Mouse (Mus musculus) neural tube, embryonic 11.5 days (tissue): Measurements from ENCODE around the gene Sema3a. TPM values are rescaled to one million over a fixed set of nuclear protein-coding genes. Genes with fewer than 3 reads are reported as not detected.

Experiments used
- ATAC-seq: fragments of 200-750 bp; cut with Nextera tagmentation; 2 replicates; pipeline ENCODE4 v1.8.0; 2017; ENCODE audit warnings: moderate number of reproducible peaks, mild to moderate bottlenecking, moderate TSS enrichment, moderate library complexity; ENCODE audit not compliant: insufficient read depth, low FRiP score, low TSS enrichment
- DNase-seq: peaks from one replicate; pipeline ENCODE4 v3.0.0-alpha.2; 2015; ENCODE audit warnings: low spot score
- H3K27ac ChIP-seq: fragments of 300-500 bp; sonication (generic); 2 replicates; pipeline ENCODE4 v1.5.1; 2014; ENCODE audit warnings: low read depth, mild to moderate bottlenecking, low read length
- H3K27me3 ChIP-seq: fragments of 300-500 bp; sonication (generic); 2 replicates; pipeline ENCODE4 v1.6.1; 2014; ENCODE audit warnings: mild to moderate bottlenecking, low read length, mixed read lengths; ENCODE audit not compliant: control insufficient read depth, insufficient read depth
- H3K36me3 ChIP-seq: fragments of 300-500 bp; sonication (generic); 2 replicates; pipeline ENCODE4 v1.6.1; 2014; ENCODE audit warnings: mild to moderate bottlenecking, low read length, moderate library complexity, mixed read lengths; ENCODE audit not compliant: control insufficient read depth, insufficient read depth
- H3K4me1 ChIP-seq: fragments of 300-500 bp; sonication (generic); 2 replicates; pipeline ENCODE4 v1.6.1; 2014; ENCODE audit warnings: low read length, mixed read lengths; ENCODE audit not compliant: control insufficient read depth, insufficient read depth
- H3K4me2 ChIP-seq: fragments of 300-500 bp; sonication (generic); 2 replicates; pipeline ENCODE4 v1.6.1; 2014; ENCODE audit warnings: low read depth, mild to moderate bottlenecking, moderate library complexity
- H3K4me3 ChIP-seq: fragments of 300-500 bp; sonication (generic); 2 replicates; pipeline ENCODE4 v1.5.1; 2014; ENCODE audit warnings: low read depth, low read length
- H3K9ac ChIP-seq: fragments of 300-500 bp; sonication (generic); 2 replicates; pipeline ENCODE4 v1.6.1; 2014; ENCODE audit warnings: mild to moderate bottlenecking, low read length
- H3K9me3 ChIP-seq: fragments of 300-500 bp; sonication (generic); 2 replicates; pipeline ENCODE4 v1.6.1; 2016; ENCODE audit warnings: low read length; ENCODE audit not compliant: control insufficient read depth
- WGBS: fragments of 180-500 bp; shearing (Covaris S2); extraction: QIAGEN DNeasy Blood & Tissue Kit; methylation state at CpG from one replicate; pipeline ENCODE4 v1.1.7; 2014; 5-methylcytosine and 5-hydroxymethylcytosine counted together
- polyA plus RNA-seq: library from polyadenylated mRNA; unstranded; fragments of >200 nt; fragmentation: Nextera tagmentation; extraction: Ambion mirVana; gene quantifications from 2 replicates; pipeline ENCODE4 v1.2.1, GENCODE M21; 2014

Gene Sema3a
- 32.2 and 38.5 TPM in 2 replicates for polyA plus RNA-seq

DNA sequence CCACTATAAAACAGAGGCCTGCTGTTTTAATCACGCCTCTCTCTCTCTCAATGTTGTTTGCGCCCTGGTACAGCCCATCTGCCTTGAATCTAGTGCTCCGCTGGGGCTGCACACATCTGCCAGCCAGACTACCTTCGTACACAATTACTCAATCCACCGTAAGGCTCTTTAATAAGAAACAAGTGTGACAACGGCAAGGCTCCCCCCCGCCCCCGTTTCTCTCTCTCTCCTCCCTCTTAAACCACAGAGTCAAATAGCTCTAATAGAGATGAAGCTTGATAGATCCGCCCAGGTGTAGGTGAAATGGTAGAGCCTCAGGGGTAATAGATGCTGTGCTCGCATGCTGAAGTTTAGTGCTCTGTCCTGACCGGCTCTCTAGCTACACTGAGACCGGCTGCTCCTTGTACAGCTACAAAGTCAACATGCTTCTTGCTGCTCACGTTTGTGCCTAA is at the start of gene Sema3a:
Gene Sema3a (plus strand): TSS at position 174 of the 452 bp plus-strand sequence.
- Histone ChIP-seq H3K9me3 (no peaks in the 10 kb centered on the region), H3K27me3 (no peaks in the 10 kb centered on the region), H3K4me3 (peak within 1 kb of the TSS; percentile 25), H3K27ac (peak within 1 kb of the TSS; percentile 14; the same call in 1 of the 2 replicates), H3K4me1 (no peaks in the 10 kb centered on the region), H3K36me3 (no peaks in the 10 kb centered on the region), H3K4me2 (peak within 1 kb of the TSS; percentile 29), H3K9ac (peak within 1 kb of the TSS; percentile 10; the same call in 1 of the 2 replicates)
- ATAC-seq: peak; percentile 74
- WGBS: 24% methylated on average over 13 of the region's 13 CpGs
- peak; percentile 57 for DNase-seq

DNA sequence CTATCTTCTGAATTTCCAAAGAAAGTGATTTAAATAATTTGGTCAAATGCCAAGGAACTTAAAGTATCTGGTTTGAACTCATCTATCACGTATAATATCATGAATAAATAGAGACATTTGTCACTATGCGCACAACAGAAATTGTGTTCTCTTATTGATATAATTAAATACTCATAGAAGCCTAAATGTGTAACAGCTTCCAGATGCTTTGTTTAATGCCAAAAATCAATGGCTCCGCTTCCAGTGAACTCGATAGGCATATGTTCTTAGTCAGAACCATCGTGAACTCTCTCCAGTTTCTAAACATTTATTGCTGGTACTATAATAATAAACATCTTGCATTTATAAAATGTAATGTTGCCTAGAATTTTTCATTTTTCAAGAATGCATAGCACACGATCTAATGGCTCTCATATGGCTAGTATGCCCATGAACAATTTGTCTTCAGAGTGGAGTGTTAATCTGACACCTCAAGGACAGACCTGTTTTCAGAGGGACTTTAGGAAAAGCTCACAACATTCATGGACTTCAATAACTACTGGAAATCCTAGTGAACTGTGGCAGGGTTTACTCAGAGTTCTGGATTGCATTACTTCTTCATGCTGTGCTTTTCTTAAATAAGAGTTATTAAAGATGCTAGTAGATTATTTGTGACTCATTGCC is 40.3 kb upstream of the Sema3a start:
- DNase-seq: no peak
- Histone ChIP-seq H3K9ac (no peak overlapping the region), H3K4me3 (no peak overlapping the region), H3K36me3 (no peaks in the 10 kb centered on the region), H3K27me3 (no peaks in the 10 kb centered on the region), H3K4me2 (no peak overlapping the region), H3K9me3 (no peaks in the 10 kb centered on the region), H3K27ac (no peak overlapping the region), H3K4me1 (no peaks in the 10 kb centered on the region)
- no peak for ATAC-seq
- WGBS: 83% methylated on average over 6 of the region's 6 CpGs

DNA sequence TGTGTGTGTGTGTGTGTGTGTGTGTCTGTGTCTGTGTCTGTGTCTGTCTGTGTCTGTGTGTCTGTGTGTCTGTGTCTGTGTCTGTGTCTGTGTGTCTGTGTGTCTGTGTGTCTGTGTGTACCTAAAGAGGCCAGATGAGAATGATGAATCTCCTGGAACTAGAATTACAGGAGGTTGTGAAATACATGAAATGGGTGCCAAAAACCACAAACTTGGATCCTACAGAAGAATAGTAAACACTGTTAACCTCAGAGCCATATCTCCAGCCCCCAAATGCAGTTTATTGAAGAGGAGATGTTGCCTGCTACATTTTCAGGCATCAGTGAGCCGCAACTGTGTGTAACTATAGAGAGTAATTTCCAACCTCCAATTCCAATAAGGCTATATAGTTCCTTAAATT is 34.8 kb upstream of the Sema3a start:
- no peaks in the 10 kb centered on the region for H3K9me3 ChIP-seq
- no peaks in the 10 kb centered on the region for H3K27me3 ChIP-seq
- H3K4me3 ChIP-seq: no peak overlapping the region
- no peaks in the 10 kb centered on the region for H3K4me1 ChIP-seq
- WGBS: 92% methylated on average over 1 of the region's 1 CpGs
- H3K9ac ChIP-seq: no peak overlapping the region
- no peaks in the 10 kb centered on the region for H3K36me3 ChIP-seq
- ATAC-seq (no peak), DNase-seq (no peak)
- no peak overlapping the region for H3K4me2 ChIP-seq
- no peak overlapping the region for H3K27ac ChIP-seq

DNA sequence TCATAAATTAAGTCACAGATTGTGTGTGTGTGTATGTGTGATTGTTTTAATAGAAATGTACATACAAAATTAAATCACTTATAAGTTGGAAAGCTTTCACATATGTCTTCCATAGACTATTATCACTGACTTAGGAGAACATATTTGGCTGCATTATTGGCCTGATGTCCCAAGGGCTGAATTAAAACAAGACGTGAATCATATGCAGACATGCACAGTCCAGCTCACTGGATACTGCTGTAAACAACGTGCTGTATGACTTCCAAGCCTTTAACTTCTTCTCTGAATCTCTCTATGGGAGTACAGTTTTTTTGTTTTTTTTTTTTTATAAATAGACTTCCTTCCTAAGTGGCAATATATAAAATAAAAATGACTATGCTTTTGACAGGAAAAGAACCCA is 15.7 kb upstream of the Sema3a start:
- Histone ChIP-seq H3K4me2 (no peak overlapping the region), H3K4me3 (no peak overlapping the region), H3K27me3 (no peaks in the 10 kb centered on the region), H3K36me3 (no peaks in the 10 kb centered on the region), H3K27ac (no peak overlapping the region), H3K4me1 (no peaks in the 10 kb centered on the region), H3K9ac (no peak overlapping the region), H3K9me3 (no peaks in the 10 kb centered on the region)
- ATAC-seq (no peak), DNase-seq (no peak)
- 72% methylated on average over 2 of the region's 2 CpGs for WGBS

DNA sequence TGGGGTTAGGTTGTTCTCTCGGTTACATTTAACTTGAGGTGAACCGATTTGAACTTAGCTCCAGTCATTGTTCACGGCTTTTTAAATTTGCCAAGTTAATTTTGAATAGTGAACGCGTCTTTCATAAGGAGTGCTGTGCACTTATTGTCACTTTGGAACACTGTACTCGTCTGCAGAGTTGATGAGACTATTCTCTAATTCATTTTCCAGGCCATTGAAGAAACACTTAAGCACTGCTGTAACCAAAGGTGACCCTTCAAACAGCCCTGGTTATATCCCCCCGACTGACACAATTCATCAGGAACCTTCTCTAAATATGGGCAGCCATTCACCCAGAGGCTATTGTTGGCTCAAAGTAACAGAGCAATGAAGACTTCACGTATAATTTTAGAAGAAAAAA is 8.0 kb upstream of the Sema3a start:
- H3K4me1 ChIP-seq: no peaks in the 10 kb centered on the region
- ATAC-seq (0 out of 2 replicates have a peak, but pooled peaks have one; percentile 35), DNase-seq (no peak)
- no peak overlapping the region for H3K4me3 ChIP-seq
- H3K27me3 ChIP-seq: no peaks in the 10 kb centered on the region
- no peaks in the 10 kb centered on the region for H3K9me3 ChIP-seq
- no peaks in the 10 kb centered on the region for H3K36me3 ChIP-seq
- H3K27ac ChIP-seq: no peak overlapping the region
- no peak overlapping the region for H3K9ac ChIP-seq
- H3K4me2 ChIP-seq: no peak overlapping the region
- 52% methylated on average over 8 of the region's 8 CpGs for WGBS

DNA sequence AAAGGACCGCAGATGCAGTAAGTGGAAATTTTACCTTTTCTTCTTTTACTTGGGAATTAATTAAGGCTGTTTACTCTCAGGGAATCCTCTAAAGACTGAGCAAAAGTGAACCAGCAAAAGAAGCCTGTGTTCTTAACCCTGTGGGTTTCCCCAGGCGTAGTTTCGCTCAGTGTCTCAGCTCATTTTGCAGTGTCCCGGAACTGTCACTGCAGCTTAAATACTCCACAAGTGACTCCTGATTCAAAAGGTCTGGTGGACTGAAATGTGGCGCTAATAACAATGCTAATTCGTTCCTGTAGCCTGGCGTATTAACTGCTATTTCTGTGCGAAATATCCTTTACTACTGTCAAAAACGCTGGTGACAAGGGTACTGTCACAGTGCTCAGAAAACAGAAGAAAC is 543 bp downstream of the Sema3a start:
- peak overlapping the region; percentile 10; the same call in 1 of the 2 replicates for H3K9ac ChIP-seq
- H3K9me3 ChIP-seq: no peaks in the 10 kb centered on the region
- H3K4me1 ChIP-seq: no peaks in the 10 kb centered on the region
- peak overlapping the region; percentile 29 for H3K4me2 ChIP-seq
- no peaks in the 10 kb centered on the region for H3K36me3 ChIP-seq
- ATAC-seq (no peak), DNase-seq (no peak)
- H3K27ac ChIP-seq: no peak overlapping the region; the same call in 1 of the 2 replicates
- 58% methylated on average over 9 of the region's 9 CpGs for WGBS
- peak overlapping the region; percentile 25 for H3K4me3 ChIP-seq
- no peaks in the 10 kb centered on the region for H3K27me3 ChIP-seq

DNA sequence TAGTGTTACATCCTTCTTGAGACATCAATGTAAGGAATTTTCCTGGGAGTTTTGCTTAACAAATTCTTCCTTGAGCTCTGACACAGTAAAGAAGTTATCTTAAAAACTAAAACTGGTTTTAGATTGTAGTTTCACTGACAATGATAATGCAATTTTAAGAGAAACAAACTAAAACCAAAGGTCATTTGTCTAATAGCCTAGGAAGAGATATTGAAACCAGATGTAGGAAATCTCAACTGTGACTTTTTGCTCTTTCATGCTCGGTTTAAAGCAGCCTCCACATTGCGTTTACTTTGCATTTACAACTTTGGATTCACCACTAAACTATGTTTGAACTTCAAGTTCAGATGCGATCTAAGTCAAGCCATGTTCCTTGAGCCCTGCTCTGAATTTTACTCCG is 982 bp downstream of the Sema3a start:
- no peaks in the 10 kb centered on the region for H3K4me1 ChIP-seq
- no peaks in the 10 kb centered on the region for H3K27me3 ChIP-seq
- H3K36me3 ChIP-seq: no peaks in the 10 kb centered on the region
- H3K4me3 ChIP-seq: peak overlapping the region; percentile 25; the same call in 1 of the 2 replicates
- WGBS: 56% methylated on average over 4 of the region's 4 CpGs
- no peak for ATAC-seq
- H3K9ac ChIP-seq: no peak overlapping the region
- no peaks in the 10 kb centered on the region for H3K9me3 ChIP-seq
- H3K27ac ChIP-seq: no peak overlapping the region
- H3K4me2 ChIP-seq: peak overlapping the region; percentile 29
- DNase-seq: no peak

DNA sequence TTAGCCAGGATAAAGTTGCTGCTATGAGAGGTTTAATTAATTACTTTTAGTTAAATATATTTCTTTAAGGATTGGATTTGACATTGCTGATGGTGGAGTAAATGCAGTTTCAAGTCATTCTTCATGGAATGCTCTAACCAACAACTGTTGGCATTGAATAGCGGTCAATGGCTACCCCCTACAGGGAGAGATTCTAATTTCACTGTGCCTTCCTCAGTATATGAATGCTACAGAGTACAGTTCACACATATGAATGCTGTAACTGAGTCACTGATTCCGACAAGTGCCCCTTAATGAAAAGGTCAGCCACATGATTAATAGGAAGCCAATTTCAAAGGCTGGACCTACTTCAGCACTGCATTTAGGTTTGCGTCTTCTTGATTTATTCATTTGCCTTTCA is 1.9 kb downstream of the Sema3a start:
- Histone ChIP-seq H3K4me1 (no peaks in the 10 kb centered on the region), H3K36me3 (no peaks in the 10 kb centered on the region), H3K9me3 (no peaks in the 10 kb centered on the region), H3K4me3 (no peak overlapping the region), H3K9ac (no peak overlapping the region), H3K4me2 (no peak overlapping the region), H3K27ac (no peak overlapping the region), H3K27me3 (no peaks in the 10 kb centered on the region)
- no peak for ATAC-seq
- WGBS: 44% methylated on average over 3 of the region's 3 CpGs
- DNase-seq: no peak
